Mouse (Mus musculus): ENCODE measurements at regions not wholly inside any gene's neighbourhood (a gene's known extent, or its start where the extent isn't known, plus 50 kb on each side); places are given as distances from the start of the nearest gene placed in this dataset.
A peak's percentile ranks its signal among the peaks of the same experiment; 100 is the strongest.

DNA sequence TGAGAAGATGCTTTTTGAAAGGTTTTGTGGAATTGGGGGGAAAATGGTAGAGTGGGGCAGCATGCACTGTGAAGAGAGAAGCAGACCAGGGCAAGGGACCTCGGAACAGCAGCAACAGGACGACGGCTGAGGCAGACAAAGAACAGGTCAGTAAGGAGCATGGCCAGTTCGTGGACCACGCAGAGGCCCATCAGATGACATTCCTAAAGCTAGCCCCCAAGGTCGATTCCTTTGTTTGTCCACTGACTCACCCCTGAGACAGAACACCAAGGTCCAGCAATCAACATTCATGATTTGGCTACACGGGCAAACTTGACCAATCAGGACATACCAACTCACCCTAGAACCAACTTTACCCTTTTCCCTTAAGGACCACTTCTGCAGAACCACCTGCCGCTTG lies 160.0 kb downstream of the Fam76b start:
- DNase-seq, result no peak

DNA sequence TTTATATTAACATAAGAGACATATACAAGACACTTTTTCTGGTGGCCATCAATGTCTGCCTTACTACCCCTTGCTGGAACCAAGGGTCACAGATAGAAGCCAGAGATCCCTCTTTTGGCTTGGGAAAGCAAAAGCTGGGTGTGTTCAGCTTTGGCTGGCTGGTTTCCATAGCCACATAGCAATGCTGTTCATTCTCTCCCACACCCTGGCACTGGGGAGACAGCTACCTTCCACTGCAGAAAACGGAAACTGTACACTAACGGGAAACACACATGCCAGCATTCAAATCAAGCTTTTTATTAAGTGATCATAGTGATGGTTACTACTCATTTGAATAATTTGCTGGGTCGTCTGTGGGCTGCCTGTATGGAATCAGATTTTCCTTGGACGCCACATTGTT lies 161.4 kb downstream of the Fam76b start:
- no peak for DNase-seq

DNA sequence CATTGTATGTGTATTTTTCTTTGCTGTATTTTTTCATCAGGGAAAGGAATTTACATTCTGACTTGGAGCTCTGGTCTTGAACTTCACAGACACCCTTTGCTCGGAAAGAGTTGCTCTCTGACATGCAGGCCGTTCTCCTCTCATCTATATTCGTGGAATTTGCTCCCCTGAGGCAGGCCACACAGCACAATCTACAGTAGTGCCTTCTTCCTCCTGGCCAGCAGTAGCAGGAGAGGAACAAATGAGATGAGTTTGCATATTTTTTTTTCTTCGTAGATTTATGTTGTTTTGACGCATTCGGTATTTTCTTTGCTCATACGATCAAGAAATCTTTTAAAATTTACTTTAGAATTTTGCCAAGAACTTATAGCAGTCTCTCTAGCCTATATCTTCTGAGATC lies 163.4 kb downstream of the Fam76b start:
- no peak for DNase-seq

DNA sequence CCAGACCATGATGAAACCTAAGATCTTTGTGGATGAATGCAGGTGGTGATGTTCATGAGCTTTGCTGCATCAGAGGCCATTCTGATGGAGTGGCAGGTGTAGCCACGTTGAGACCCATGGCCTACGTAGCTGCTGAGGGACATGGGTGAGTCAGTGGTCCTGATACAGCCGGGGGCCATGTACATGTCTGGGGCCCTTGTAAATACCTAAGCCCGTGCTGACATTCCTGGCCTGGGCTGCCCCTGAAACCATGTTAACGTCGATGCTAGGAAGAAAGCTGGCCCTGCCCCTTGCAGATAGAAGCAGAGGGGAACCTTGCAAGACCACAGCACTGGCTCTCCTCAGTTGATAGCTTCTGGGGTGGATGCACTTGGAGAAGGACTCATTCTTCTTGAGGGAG lies 165.2 kb downstream of the Fam76b start:
- DNase-seq, result no peak

DNA sequence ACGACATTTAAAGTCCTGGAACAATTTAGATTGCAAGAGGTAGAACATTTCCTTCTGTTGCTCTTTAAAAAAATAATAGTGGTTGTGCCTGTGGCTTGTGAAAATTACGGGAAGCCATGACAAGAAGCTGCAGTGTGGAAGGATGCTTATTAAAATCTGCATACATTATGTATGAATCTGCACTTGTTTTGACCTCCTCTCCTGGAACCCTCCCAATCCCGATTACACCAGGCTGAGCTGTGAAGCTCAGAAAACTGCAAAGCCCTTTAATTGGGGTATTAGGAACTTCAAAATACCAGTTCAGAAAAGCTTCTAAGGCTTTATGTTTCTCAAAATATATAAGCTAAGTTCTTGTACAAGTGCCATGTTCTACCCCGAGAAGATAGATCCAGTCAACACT lies 171.8 kb downstream of the Fam76b start:
- no peak for DNase-seq

DNA sequence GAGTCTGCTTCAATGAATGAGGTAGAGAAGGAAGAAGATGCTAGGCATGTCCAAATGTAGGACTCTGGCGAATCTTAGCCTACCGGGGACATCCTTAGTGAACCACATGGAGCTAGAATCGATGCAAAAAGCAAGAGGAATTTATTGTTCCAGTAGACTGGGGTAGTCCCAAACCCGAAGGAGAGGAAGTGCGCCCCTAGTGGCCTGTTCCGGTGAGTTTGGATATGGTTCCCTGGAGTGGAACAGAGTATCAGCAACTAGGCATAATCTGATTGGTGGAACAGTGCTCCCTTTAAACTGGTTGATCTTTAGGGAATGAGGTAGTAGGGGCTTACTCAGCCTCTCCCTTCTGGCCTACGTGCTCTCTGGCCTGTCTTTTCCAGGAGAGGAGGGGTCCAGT lies 174.0 kb downstream of the Fam76b start:
- DNase-seq, result peak; percentile 21 to 30

DNA sequence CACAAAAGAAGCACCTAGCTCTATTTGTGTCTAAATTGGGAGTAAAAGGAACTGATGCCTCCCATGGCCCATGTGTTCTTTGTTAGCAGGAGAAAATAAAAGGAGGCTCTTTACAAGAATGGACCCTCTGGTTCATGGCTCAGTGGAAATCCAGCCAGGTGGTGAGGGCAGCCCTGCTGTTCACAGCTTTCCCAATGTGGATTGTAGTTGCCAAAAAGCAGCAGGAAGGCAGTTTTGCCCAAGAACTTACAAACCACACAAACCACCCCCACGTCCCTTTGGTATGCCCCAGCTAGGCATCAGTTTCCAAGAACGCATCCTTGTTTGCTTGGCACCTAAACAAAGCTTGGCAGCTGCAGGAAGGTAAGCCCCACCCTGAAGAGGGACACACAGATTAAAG lies 174.7 kb downstream of the Fam76b start:
- DNase-seq, result no peak

DNA sequence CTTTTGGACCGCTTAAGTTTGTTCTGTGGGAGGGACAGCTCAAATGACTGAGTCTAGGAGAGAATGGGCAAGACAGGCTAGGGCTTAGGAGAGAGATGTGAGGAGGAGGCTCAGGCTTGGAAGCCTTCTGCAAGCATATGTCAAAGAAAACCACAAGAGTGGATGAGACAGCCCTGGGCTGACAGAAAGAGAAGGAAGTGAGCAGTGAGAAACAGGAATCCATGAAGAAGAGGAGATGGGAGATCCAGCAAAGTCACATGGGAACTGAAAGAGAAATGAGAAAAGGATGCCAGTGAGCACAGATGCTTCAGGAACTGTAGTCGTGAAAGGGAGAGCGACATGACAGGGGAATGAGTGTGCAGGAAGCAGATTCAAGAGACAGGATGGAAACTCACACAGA lies 175.6 kb downstream of the Fam76b start:
- DNase-seq, result no peak

DNA sequence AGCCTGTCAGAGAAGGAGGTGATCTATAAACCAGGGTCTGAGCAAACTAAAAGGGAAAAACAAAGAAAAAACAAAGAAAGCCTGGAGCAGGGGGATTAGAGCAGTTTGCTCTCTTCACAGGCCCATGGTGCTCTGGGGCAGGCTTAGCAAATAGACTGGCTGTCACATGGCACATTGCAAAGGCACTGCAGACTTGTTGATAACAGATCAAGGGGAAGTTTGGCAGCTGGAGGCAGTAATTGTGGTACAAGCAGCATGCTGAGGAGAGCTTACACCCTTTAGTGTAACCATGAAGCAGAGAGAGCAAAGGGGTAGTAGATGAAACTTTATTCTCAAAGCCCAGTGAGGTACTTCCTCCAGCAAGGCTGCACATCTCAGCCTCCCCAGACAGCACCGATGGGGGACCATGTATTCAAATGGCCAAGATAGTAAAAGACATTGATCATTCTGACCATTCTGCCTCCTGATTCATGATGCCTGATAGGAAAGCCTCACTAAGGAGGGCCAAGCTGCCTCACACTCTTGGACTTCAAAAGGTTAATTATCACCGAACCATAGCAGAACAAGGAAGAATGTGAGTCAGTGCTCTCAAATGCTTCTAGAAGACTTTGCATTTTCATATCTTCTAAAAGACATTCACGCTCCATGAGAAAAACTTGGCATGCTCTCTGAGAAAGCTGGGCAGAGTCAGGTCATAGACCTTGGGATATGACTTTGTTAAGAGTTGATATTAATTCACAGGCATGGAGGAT lies 178.9 kb downstream of the Fam76b start:
- DNase-seq, result no peak

DNA sequence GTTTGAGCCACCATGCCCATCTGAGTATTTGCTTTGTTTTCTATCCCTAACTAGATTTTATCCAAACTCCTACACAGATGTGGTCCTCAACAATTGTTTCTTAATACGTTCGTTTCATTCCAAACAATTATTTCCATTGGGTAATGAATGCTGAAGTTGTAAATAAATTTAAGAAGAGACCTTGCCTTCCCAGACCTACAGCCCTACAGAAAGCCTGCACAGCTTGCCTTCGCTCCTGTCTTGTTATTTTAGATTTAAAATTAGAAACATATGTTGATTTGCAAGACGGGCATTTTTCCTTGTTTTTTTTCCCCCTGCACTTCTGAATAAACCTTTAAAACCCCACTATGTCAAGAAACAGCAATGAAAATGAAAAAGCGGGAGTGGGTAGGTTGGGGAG lies 181.9 kb downstream of the Fam76b start:
- DNase-seq, result no peak

DNA sequence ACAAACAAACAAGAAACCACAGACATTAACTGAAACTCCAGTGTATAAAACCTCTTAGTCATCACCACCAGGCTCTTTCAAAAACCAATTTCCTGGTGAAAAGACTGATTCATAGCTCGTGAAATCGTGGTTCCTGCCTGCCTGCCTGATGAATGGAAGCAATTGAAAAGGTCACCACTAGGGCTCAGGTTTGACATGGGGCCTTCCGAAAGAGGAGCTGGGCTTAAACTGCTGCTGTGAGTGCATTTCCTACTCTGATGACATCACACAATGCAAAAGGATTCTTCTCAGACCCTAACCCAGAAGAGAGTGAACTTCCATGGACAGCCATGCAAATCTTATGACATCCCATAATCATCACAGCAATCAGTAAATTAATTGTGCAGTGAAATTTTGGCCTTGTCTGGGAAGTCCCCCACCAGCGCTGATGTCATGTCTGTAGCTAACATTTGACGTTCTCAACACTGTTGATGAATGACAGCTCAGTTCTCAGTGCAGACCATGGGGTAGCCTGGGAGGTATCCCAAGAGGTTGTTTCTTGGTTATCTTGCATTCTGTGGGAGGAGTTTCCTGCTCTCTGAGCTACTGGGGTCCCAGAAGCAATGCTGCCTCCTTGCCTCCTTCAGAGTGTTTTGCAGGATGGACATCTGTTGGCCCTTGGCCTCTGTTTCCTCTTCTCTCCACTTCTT lies 182.9 kb downstream of the Fam76b start:
- peak in 1 of 2 experiments; percentile 9 for DNase-seq

DNA sequence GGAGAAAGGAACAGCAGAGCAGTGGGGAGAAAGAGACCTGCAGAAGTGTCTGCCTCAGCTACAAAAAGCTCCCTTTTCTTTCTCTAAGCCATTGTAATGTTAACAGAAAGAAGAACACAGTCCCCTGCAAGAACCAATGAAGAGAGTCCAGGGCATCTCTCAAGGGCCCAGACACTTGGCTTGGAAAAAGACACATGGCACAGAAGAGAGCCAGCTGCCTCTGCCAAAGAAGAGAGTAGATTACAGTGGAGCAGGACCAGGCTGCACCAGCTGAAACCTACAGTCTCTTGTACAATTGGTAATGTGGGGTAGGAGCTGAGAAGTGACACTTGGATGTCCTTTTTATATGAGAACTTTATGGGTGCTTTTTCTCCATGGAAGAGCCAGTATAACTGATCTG lies 196.7 kb downstream of the Fam76b start:
- no peak for DNase-seq

DNA sequence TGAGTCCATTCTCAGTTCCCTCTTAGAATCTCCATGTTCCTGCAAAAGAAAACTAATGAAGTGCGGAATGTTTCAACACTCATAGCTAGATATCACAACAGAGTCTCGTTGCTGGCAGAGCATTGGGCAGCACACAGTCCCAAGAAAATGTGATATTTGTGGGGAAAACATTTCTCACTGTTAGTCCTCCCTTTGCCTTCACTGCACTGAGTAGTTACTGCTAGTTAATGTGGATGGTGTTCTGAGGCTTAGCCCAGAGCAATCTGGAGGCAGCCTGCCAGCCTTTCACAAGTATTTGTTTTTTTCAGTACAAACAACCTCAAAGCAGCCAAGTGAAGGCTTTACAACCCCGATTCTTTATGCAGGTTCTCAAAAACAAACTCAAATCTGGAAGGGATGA lies 197.2 kb downstream of the Fam76b start:
- DNase-seq, result no peak

DNA sequence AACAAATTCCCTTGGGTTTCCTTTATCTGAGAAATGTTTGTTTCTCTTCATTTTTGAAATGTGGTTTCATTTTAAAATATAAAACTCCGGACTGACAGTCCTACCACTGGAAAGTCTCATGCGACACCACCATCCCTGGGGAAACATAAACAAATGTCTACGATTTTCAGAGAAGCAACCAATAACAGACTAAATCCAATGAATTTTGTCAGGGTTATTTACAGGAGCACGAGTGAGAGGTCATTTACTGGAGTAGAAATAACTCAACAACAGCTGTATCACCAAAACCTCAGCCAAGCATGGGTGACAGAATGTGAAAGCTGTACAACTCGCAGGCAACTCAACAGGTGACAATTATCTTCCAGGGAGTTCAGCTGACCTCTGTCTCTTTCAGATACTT lies 200.5 kb downstream of the Fam76b start:
- no peak for DNase-seq

DNA sequence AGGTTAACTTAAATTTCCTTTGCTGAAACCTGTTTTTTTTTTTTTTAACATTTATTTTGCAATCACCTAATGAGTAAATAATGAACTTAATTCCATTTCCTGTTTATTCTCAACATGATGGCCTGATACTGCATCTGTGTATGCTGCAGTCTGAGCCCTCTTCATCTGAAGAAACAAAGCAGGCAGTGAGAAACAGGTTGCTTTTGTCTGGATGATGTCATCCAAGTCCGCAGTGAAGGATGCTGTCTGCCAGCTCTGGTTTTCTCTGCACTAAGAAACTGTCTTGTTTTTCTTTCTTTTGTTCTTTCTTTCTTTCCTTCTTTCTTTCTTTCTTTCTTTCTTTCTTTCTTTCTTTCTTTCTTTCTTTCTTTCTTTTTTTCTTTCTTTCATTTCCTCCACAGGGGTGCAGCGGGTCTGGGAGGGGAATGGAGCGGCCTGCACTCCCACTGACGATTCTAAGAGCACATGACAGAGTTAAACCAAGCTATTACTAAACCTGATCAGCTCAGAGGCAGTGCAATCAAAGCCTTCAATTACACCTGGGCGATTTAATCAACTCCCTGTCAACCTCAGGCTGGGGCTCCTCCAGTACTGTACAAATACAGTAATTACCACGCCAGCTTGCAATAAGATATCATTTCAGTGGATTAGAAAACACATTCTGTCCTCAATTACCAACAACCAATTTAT lies 204.0 kb downstream of the Fam76b start:
- DNase-seq, result no peak

DNA sequence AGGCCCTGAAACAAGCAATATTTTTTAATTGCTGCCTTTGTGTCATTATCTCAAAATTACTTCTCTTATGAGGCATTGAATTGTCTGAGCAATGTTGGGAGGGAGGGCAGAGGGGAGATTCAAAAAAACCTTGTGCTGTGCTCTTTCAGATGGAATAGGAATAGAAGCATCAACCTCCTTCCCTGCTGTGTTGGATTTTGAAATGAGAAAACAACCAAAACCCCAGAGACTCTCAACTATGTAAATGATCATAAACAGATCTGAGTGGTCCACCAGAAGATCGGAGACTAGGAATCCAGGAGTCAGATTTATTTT lies 204.5 kb downstream of the Fam76b start:
- DNase-seq, result no peak

DNA sequence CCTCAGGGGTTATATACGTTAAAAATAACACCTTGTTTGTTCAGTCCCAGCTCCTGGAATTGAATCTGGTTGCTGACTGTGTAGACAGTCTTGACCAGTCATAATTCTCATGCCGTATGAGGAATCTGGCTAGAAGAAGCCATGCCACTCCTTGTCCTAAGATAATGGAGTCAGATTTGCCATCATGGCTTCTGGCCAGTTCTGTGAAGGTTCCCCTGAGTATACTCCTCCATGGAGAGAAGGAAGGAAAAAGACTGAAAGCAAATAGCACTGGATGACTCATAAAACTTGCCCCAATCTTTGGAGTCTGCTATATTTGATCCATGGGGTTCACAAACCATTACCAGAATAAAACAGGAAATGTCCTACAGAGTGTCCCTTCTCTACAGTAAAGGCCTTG lies 208.0 kb downstream of the Fam76b start:
- no peak for DNase-seq

DNA sequence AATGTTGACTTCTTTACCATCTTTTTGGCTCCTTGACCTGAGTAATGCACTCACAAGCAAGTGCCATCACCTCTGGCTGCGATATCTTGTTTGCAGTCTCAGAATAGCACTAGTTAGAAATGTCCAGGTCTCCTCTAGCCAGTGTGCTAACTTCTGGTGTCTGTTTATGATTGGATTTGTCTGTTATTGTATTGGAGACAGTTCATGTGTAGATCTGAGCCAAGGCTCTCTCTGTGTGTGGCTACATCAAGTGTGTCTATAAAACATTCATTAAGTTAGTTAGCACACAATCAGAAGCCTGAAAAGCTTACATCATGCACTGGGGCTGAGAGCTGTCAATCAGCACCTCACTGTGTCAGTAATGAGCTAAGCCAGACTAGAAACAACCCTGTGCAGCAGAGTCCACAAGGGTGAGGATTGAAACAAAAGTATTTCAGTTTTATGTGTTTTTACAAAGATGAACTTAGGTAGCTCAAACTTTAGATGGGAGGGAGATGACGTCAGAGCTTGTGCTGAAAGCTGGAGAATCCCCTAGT lies 214.5 kb downstream of the Fam76b start:
- no peak for DNase-seq

DNA sequence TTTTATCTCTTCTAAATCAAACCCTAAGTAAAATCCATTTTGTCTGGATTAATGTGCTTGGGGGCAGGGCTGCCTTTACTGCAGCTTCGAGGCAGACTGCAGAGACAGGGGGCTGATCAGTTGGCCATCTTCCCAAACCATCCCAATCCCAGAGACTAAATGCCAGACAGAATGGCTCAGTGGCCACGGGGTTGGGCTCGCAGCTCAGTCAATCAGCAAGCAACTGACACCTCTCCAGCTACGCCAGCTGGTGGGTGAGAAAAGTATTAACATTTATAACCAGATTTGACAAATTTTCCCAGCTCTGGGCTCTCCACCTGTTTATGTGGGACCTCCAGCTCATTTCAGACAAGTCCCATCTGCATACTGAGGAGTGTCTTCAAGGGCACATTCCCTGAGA lies 220.7 kb downstream of the Fam76b start:
- no peak for DNase-seq

DNA sequence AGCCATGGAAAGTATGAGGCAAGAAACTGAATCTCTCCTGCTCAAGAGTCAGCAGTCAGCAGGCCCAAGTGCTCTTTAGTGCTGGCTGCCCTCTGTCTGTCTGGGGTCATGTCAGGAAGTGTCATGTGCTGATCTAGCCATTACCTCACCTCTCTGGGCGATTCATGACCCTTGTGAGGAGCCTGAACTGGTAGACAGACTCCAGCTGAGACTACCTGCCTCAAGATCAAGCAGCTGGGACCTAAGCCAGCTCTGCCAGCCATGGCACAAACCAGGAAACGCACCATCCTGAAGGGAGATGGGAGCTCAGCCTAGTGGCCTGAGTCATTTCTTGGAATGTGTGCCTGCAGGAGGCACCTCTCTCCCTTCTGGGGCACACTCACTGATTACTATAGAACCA lies 221.2 kb upstream of the Sesn3 start:
- DNase-seq, result no peak

DNA sequence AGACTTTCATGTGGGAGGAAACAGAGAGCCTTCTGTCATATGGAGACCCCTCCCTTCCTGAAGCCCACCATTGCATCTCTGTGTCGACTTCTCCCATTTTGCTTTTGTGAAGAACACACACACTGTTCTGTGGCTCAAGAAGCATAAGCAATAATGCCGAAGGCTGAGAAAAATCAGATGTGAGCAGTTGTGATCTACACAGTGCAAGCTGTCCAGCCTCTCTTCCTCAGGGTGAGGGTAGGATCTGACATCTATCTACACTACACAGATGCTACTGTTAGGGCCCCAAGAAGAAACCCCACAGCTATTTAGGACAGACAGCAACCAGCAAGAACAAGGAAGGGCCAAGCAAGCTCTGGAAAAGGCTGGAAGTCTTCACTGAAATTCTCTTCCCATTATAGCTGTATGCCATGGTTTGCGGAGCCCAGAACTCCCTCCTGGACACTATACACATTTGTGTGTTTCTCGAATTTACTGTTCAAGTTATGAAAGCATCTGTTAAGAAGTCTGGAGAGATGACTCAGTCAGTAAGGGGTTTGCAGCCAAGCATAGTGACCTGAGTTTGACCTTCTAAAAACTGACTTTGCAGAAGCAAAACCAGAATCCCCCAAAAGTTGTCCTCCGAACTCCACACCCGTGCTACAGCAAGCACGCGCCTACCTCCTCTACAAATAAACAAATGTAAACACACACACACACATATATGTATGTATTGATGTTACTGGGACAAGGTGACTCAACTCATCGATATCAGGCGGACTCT lies 218.3 kb upstream of the Sesn3 start:
- no peak for DNase-seq

DNA sequence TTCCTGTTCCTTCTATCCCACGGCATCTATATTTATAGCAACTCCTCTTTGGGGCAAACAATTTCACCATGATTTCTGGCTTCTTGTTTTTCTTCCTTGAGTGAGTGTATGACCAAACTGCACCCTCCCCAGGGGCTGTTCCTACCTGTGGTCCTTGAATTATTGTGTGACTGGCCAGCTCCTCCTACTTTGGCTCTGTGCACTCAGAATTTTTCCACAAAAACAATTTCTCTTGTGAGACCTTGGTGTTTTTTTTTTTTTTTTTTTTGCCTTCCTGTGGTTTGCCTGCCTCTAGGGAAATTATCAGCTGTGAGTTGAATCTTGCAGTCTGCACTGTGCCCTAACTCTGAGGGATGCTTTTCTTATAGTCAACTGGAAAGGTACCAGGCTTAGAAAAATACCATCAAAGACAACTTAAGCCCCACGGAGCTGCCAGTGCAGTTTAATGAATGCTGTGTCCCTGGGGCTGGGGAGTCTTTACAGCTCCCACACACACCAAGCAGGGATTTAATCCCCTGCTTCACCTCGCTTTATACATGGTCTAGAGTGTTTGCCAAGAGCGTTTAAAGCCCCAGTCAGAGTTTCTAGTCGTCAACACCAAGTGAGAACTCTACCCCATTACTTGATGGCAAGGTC lies 216.2 kb upstream of the Sesn3 start:
- no peak for DNase-seq

DNA sequence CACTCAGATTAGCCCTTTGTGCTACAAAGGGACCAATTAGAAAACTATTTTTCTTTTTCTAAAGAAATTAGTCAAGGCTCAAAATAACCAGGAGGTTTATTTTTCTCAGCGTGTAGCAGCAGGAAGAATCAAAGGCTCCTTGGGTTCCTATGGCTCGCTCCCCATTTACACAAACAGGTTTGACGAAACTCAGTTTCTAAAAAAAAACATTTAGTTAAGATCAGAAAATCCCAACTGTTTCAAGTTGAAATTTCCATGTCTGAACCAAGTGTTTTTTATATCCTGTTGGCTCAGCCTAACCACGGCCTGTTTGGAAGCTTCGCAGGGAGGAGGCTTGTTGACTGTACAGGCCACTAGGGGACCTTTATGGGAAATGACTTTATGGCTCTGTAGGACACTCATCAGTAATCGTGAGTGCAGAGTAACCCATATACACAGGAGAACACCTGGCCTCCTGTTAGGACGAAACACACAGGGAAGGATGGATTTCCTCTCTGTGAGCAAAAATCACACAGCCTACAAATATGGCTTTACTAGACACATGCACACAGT lies 215.6 kb upstream of the Sesn3 start:
- no peak for DNase-seq

Measured in B cell, adult 2 months (primary cell).